Mouse (Mus musculus) layer of hippocampus, postnatal 25 days (tissue): ENCODE measurements around the gene Spag6. TPM values are rescaled to one million over a fixed set of nuclear protein-coding genes. Genes with fewer than 3 reads are reported as not detected.

Experiments
- total RNA-seq, 2 experiments: library from RNA; stranded (reverse); gene quantifications; 2 replicates each; pipeline ENCODE4 v1.2.3; 2021

The Spag6 gene
- total RNA-seq, 2 experiments from 2014 or later, result 3.8 to 5.5 TPM

Other genes with a start within 250 kb of the Spag6 start
- 100 to 1,000 TPM; 104 to 110 TPM for gene Commd3, start 21.6 kb upstream of the Spag6 start, total RNA-seq
- gene Bmi1, start 17.0 kb upstream of the Spag6 start, total RNA-seq, result 10 to 100 TPM; 51.7 to 53.7 TPM